Mouse (Mus musculus): Measurements from ENCODE around the gene Slc38a3.

- no peak for TF ChIP-seq POLR2A (IDR thresholded peaks at IDR 0.05; ENCODE audit: low read depth, low read length)
- peak; percentile 27; the same call in 1 of the 2 replicates for TF ChIP-seq CTCF (conservative IDR thresholded peaks at IDR 0.05; ENCODE audit: insufficient read depth, insufficient read length, low read depth, low read length)
Measured at GRCm38 (mm10) chr9:107612945-107613569, 56.3 kb downstream of the Slc38a3 start.

Data from kidney, adult 2 months (tissue).